Mouse (Mus musculus) embryonic facial prominence, embryonic 10.5 days (tissue): Measurements from ENCODE around the gene 1700016K19Rik. TPM values are rescaled to one million over a fixed set of nuclear protein-coding genes. Genes with fewer than 3 reads are reported as not detected.

Experiments used
- DNase-seq: peaks from one replicate; pipeline ENCODE4 v3.0.0-alpha.2; 2017; ENCODE audit warnings: low spot score
- H3K27ac ChIP-seq: fragments of 300-500 bp; sonication (generic); replicated peaks from 2 replicates; pipeline ENCODE4 v1.5.1; 2016; ENCODE audit warnings: mild to moderate bottlenecking
- H3K27me3 ChIP-seq: fragments of 300-500 bp; sonication (generic); replicated peaks from 2 replicates; pipeline ENCODE4 v1.6.1; 2016; ENCODE audit warnings: low read depth, mild to moderate bottlenecking; ENCODE audit not compliant: poor library complexity, severe bottlenecking
- H3K36me3 ChIP-seq: fragments of 300-500 bp; sonication (generic); replicated peaks from 2 replicates; pipeline ENCODE4 v1.6.1; 2016; ENCODE audit warnings: mild to moderate bottlenecking, moderate library complexity
- H3K4me1 ChIP-seq: fragments of 300-500 bp; sonication (generic); 2 replicates; pipeline ENCODE4 v1.6.1; 2016
- H3K4me3 ChIP-seq: fragments of 300-500 bp; sonication (generic); 2 replicates; pipeline ENCODE4 v1.5.1; 2016; ENCODE audit warnings: mild to moderate bottlenecking, moderate library complexity
- H3K9me3 ChIP-seq: fragments of 300-500 bp; sonication (generic); 2 replicates; pipeline ENCODE4 v1.6.1; 2016; ENCODE audit warnings: mild to moderate bottlenecking
- WGBS: fragments of 180-500 bp; shearing (Covaris S2); methylation state at CpG from one replicate; pipeline ENCODE4 v1.1.7; 2016; 5-methylcytosine and 5-hydroxymethylcytosine counted together
- polyA plus RNA-seq: library from polyadenylated mRNA; unstranded; fragments of >200 nt; fragmentation: Nextera tagmentation; extraction: Ambion mirVana; gene quantifications from 2 replicates; pipeline ENCODE4 v1.2.1, GENCODE M21; 2016

The 1700016K19Rik gene
- polyA plus RNA-seq, 1 experiment from 2014 or later, result 0.65 TPM

- 0 out of 2 replicates have a peak overlapping the region, but pooled peaks have one; percentile 15 for H3K27ac ChIP-seq
- H3K27me3 ChIP-seq, result no peaks in the 10 kb centered on the region
- H3K4me1 ChIP-seq, result peaks cover 37% of the 10 kb centered on the region
- DNase-seq, result no peak
- peaks cover 13% of the 10 kb centered on the region for H3K36me3 ChIP-seq
- 49% methylated on average over 10 of the region's 10 CpGs for WGBS
- H3K9me3 ChIP-seq, result no peaks in the 10 kb centered on the region
- H3K4me3 ChIP-seq, result no peak overlapping the region
These were observed 42.4 kb downstream of the 1700016K19Rik start for GRCm38 (mm10) chr11:76042041-76042638.

GRCm38 (mm10) chr11:76042882-76043281 lies 43.2 kb downstream of the 1700016K19Rik start:
- H3K4me3 ChIP-seq, result no peak overlapping the region
- no peaks in the 10 kb centered on the region for H3K27me3 ChIP-seq
- no peak overlapping the region for H3K27ac ChIP-seq
- DNase-seq, result no peak
- peaks cover 13% of the 10 kb centered on the region for H3K36me3 ChIP-seq
- H3K4me1 ChIP-seq, result peaks cover 37% of the 10 kb centered on the region
- H3K9me3 ChIP-seq, result no peaks in the 10 kb centered on the region
- WGBS, result 35% methylated on average over 5 of the region's 5 CpGs

GRCm38 (mm10) chr11:76044468-76044867 lies 44.8 kb downstream of the 1700016K19Rik start:
- H3K36me3 ChIP-seq, result peaks cover 13% of the 10 kb centered on the region
- no peak for DNase-seq
- 0 out of 2 replicates have a peak overlapping the region, but pooled peaks have one; percentile 4 for H3K27ac ChIP-seq
- H3K9me3 ChIP-seq, result no peaks in the 10 kb centered on the region
- H3K4me1 ChIP-seq, result peaks cover 42% of the 10 kb centered on the region
- no peak overlapping the region for H3K4me3 ChIP-seq
- no peaks in the 10 kb centered on the region for H3K27me3 ChIP-seq
- WGBS, result 88% methylated on average over 6 of the region's 6 CpGs

- no peaks in the 10 kb centered on the region for H3K9me3 ChIP-seq
- H3K36me3 ChIP-seq, result peaks cover 13% of the 10 kb centered on the region
- WGBS, result 85% methylated on average over 6 of the region's 6 CpGs
- no peak overlapping the region for H3K4me3 ChIP-seq
- H3K4me1 ChIP-seq, result peaks cover 42% of the 10 kb centered on the region
- H3K27me3 ChIP-seq, result no peaks in the 10 kb centered on the region
- H3K27ac ChIP-seq, result no peak overlapping the region
- DNase-seq, result no peak
These were observed 45.7 kb downstream of the 1700016K19Rik start for GRCm38 (mm10) chr11:76045367-76045766.

GRCm38 (mm10) chr11:76050509-76050908 lies 50.8 kb downstream of the 1700016K19Rik start:
- Histone ChIP-seq H3K4me3 (no peak overlapping the region), H3K27ac (no peak overlapping the region), H3K27me3 (no peaks in the 10 kb centered on the region), H3K4me1 (peaks cover 26% of the 10 kb centered on the region), H3K9me3 (no peaks in the 10 kb centered on the region), H3K36me3 (peaks cover 13% of the 10 kb centered on the region)
- WGBS, result 31% methylated on average over 3 of the region's 3 CpGs
- DNase-seq, result peak; percentile 9

GRCm38 (mm10) chr11:76050967-76051512 lies 51.3 kb downstream of the 1700016K19Rik start:
- H3K4me1 ChIP-seq, result peaks cover 26% of the 10 kb centered on the region

GRCm38 (mm10) chr11:76052496-76052895 lies 52.8 kb downstream of the 1700016K19Rik start:
- H3K9me3 ChIP-seq, result no peaks in the 10 kb centered on the region
- no peak overlapping the region; the same call in 1 of the 2 replicates for H3K27ac ChIP-seq
- H3K27me3 ChIP-seq, result no peaks in the 10 kb centered on the region
- 94% methylated on average over 5 of the region's 5 CpGs for WGBS
- H3K4me3 ChIP-seq, result no peak overlapping the region
- peaks cover 3% of the 10 kb centered on the region; the same call in 1 of the 2 replicates for H3K36me3 ChIP-seq
- H3K4me1 ChIP-seq, result peaks cover 25% of the 10 kb centered on the region
- DNase-seq, result no peak

More at GRCm38 (mm10) chr11:76050967-76051512, 51.3 kb downstream of the 1700016K19Rik start:
- H3K27ac ChIP-seq, result 0 out of 2 replicates have a peak overlapping the region, but pooled peaks have one; percentile 44
- H3K4me3 ChIP-seq, result no peak overlapping the region
- 51% methylated on average over 5 of the region's 5 CpGs for WGBS
- DNase-seq, result peak; percentile 23
- H3K36me3 ChIP-seq, result peaks cover 8% of the 10 kb centered on the region
- H3K9me3 ChIP-seq, result no peaks in the 10 kb centered on the region
- no peaks in the 10 kb centered on the region for H3K27me3 ChIP-seq

Other genes with a start within 250 kb of the 1700016K19Rik start
- gene Doc2b, start 203.9 kb upstream of the 1700016K19Rik start, polyA plus RNA-seq, result 0.22 and 0.28 TPM in 2 replicates
- 2.2 and 3.5 TPM in 2 replicates for gene Rph3al, start 61.5 kb upstream of the 1700016K19Rik start, polyA plus RNA-seq
- 24.6 and 29.7 TPM in 2 replicates for gene Rflnb, start 27.9 kb downstream of the 1700016K19Rik start, polyA plus RNA-seq
- 37.5 and 39.8 TPM in 2 replicates for gene Vps53, start 179.7 kb downstream of the 1700016K19Rik start, polyA plus RNA-seq
- gene Fam57a, start 179.8 kb downstream of the 1700016K19Rik start, polyA plus RNA-seq, result 35.0 and 35.1 TPM in 2 replicates
- gene Dbil5, start 217.7 kb downstream of the 1700016K19Rik start, polyA plus RNA-seq, result 0.75 and 0.83 TPM in 2 replicates
- 53.9 and 58.9 TPM in 2 replicates for gene Gemin4, start 217.8 kb downstream of the 1700016K19Rik start, polyA plus RNA-seq
- 26.1 and 28.8 TPM in 2 replicates for gene Mrm3, start 243.8 kb downstream of the 1700016K19Rik start, polyA plus RNA-seq
- 136 and 142 TPM in 2 replicates for gene Glod4, start 243.8 kb downstream of the 1700016K19Rik start, polyA plus RNA-seq